Mouse (Mus musculus): ENCODE data around the gene Gsdma3.

Gene Gsdma3

GRCm38 (mm10) chr11:98625611-98626410 lies at the start of gene Gsdma3, which contains the start of gene Gm12355:
Gsdma3 (plus strand) TSS chr11:98626360.
Gm12355 (minus strand) TSS chr11:98625661.
- DNase-seq (ENCODE audit: low read depth, low spot score): no peak

- no peak for DNase-seq (ENCODE audit: low read depth, low spot score)
Measured at GRCm38 (mm10) chr11:98577776-98578175, 48.4 kb upstream of the Gsdma3 start.

GRCm38 (mm10) chr11:98580301-98581121 lies 45.6 kb upstream of the Gsdma3 start:
- no peak for DNase-seq (ENCODE audit: low read depth, low spot score)

DNA sequence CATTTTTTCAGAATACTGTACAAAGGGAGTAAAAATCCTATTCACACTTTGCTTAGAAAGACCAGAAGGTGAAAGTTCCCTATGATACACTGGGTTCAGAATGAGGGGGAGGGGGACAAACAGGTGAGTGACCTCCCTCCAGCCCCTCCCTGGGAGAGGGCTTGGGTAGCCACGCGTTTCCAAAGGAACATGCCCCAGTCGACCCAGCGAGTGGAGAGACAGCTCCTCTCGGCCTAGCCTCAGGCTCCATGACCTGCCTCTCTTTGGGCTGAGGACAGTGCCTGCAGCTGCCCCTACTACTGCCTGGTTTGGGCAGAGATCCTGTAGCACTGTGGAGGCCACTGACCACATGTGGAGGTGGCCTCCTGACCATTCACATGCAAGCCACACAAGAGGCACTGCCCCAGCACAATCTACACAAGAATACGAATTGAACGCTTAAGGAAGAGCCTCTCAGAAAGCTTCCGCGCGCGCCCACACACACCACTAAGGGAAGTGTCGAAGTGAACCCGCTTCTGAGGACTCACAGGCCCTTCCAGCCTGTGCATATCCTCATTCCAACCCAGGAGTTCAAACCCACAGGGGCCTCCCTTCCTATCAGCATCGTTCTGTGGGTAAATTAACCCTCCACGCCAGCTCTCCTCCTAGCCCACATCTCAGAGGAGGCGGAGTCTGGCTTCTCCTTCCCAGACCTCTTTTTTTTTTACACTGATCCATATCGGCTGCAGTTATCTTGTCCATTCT lies 44.7 kb upstream of the Gsdma3 start:
- DNase-seq (ENCODE audit: low read depth, low spot score): no peak

DNA sequence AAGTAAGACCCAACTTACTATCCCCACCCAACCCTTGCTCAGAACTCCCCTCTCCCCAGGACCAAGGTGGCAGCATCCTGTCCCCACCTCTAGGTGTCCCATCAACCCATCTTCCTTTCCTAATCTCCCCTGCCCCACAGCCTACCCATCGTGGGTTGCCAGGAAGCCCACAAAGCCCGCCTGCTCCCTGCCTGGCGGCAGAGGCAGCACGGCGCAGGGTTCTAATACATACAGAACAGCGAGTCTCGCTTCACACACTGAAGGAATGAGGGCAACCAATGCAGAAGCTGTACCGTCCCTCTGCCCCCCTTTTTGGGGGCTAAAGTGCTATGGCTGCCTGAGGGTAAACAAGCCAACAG lies 44.2 kb upstream of the Gsdma3 start:
- no peak for DNase-seq (ENCODE audit: low read depth, low spot score)

- DNase-seq (ENCODE audit: low read depth, low spot score): no peak
Measured at GRCm38 (mm10) chr11:98582551-98583264, 43.5 kb upstream of the Gsdma3 start.

DNA sequence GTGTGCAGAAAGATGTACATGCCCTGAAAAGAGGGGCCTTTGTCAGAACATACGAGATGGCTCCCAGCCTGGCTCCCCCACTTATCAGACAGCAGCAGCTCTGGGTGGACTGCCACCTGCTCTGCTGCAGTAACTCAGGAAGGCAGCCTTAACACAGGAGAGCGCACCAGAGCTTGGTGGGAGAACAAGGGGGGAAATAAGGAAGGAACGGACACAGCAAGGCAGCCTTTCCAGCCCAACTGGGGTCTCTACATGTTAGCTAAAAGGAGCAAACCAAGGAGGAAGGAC lies 43.0 kb upstream of the Gsdma3 start:
- DNase-seq (ENCODE audit: low read depth, low spot score): no peak

DNA sequence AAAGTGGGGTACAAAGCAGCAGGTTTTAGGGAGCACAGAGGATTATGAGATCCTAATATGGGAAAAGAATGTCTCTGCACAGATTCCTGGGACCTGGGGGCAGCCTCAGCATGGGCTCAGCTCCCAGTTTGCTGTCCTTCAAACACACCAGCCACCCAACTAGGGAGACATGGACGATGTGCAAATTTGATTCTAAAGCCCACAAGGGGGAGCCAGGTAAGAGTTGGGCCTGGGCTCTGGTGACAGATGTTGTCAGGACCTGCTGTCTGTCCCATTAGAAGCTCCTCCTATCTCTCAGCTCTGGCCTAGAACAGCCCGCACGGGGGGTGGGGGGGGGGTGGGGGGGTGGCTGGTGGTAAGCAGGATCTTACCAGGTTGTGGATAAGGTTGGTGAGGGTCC lies 42.6 kb upstream of the Gsdma3 start:
- no peak for DNase-seq (ENCODE audit: low read depth, low spot score)

DNA sequence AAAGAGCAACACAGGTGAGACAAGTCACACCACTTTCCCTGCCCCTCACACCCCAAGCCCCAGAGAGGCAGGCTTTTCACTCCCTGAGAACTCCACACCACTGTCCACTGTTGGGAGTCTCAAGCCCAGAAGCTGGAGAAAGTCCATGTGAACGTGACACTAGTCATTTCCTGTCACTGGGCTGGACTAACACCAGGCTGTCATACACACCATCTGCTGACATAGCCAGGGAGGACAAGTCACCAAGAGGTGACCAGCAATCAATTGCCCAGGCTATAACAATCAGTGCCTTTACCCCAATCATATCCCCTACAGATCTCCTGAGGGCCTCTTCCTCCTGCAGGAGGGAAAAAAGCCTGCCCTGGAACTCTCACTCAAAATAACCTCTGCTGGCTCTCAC lies 42.0 kb upstream of the Gsdma3 start:
- DNase-seq (ENCODE audit: low read depth, low spot score): no peak

DNA sequence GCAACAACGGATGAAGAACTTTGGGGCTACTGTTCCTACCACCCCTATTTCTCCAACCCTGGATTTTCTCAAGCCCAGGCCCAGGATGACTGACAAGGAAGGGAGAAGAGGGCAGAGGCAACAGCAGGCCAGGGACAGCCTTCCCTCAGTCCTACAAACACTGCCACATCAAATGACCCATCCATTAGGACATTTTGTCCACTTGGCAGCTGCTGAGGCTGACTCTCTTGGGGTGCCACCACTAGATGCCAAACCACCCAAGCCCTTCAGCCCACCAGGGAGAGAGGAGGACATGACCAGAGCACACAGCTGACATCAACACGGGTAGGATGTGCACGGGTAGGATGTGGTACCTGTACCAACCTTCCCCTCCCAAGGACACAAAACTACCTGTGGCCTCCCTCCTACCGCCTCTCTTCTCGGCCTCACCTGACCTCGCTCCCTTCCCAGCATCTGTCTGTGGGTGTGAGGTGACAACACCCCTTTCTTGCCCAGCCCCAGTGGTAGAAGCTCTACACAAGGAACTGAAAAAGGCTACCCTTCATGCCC lies 41.5 kb upstream of the Gsdma3 start:
- DNase-seq (ENCODE audit: low read depth, low spot score): no peak

DNA sequence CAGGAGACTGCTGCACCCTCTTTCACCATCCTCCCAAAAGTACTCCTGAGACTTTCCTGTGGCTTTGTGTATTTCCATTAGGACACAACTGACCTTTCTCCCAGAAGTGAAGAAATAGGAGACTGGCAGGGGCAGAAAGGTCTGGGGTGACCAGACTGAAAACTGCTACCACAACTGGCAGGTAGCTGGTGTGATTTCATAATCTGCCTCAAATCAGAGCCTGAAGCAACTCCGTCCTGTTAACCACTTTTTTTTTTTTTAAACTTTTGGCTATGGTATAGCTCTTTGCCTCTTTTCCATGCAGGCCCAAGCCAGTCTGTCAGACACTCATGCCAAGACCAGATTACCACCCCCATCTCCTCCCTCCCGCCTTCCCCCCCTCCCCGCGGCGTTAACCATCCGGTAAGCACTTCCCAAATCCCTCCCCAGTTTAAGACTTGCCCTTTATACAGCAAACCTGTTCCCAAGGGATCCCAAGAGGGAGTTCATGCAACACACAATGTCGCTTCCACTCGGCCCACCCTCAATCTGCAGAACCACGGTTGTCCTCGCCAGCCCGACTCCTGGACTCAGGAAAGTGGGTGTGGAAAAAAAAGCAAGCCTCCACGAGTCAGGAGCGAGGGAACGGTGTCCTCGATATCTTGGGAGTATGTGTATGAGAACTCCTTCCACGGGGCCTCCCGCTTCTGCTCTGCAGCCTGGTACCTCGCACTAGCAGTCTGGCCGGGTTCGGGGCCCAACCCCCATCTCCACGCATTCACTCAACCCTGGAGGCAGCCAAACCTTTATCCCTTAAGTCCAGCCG lies 39.9 kb upstream of the Gsdma3 start:
- no peak for DNase-seq (ENCODE audit: low read depth, low spot score)

GRCm38 (mm10) chr11:98586892-98587563 lies 39.1 kb upstream of the Gsdma3 start, which contains the start of gene Ormdl3:
Ormdl3 (minus strand) TSS chr11:98587368.
- peak; percentile 96 for DNase-seq (ENCODE audit: low read depth, low spot score)

GRCm38 (mm10) chr11:98587684-98588546 lies 38.2 kb upstream of the Gsdma3 start:
- peak; percentile 51 for DNase-seq (ENCODE audit: low read depth, low spot score)

GRCm38 (mm10) chr11:98588833-98589281 lies 37.3 kb upstream of the Gsdma3 start:
- DNase-seq (ENCODE audit: low read depth, low spot score): no peak

DNA sequence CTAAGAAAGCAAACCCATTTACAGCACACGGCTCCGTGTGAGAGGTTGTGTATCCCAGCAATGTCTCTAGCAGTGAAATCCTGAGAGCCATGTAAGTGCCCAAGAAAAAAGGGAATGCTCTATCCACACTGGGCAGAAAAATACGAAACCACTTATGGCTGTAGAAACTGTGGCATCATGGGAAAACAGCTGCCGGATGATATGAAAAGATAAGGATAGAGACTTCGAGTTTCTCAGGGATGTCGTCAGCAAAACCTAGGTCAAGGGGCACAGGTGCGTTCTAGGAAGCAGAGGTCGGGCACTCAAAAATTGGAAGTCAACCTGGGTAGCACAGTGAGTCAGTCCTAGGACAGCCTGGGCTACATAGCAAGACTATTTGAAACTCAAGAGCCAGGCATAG lies 36.9 kb upstream of the Gsdma3 start:
- DNase-seq (ENCODE audit: low read depth, low spot score): no peak

DNA sequence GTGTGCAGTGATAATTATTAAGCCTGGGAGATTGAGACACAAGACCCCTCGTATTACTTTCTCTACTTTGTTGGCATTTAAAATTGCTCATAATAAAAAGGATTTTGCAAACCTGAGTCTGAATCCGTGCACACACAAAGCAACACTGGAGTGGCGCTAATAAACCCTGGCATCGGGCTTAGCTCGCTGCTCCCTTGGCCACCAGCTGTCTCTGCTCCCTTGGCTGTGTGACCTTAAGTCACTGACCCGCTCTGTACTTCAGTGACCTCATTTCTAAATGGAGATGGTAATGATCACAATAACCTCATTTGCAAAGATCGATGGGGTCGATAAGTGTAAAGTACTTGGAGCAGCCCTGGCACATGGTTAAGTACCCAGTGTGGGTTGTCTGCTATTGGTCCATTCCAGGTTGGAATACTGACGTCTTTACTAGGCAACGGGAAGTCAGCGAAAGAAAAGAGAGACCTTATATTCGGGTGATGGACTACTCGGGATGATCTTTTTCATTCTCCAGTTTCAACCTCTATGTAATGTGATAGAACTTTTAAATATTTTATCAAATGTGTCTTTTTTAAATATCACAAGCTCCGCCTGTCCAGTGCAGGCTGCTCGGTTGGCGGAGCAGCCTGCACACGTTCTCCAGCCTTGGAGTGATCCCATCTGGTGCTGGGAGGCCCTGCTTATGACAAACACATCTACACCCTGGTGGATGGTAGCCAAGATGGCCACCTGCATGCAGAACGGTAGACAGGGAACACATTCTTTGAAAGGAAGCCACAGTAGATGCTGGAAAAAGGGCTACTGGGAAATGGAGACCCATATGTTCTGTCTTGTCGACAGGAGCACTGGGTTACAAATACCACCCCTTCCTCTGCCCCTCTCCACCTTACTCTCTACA lies 35.4 kb upstream of the Gsdma3 start:
- DNase-seq (ENCODE audit: low read depth, low spot score): no peak

GRCm38 (mm10) chr11:98595021-98595420 lies 31.1 kb upstream of the Gsdma3 start:
- DNase-seq (ENCODE audit: low read depth, low spot score): no peak

GRCm38 (mm10) chr11:98595473-98595872 lies 30.7 kb upstream of the Gsdma3 start:
- no peak for DNase-seq (ENCODE audit: low read depth, low spot score)

All from skeletal muscle tissue, adult 2 months (tissue).